Mouse (Mus musculus): Measurements from ENCODE around the gene Sema4c. TPM values are rescaled to one million over a fixed set of nuclear protein-coding genes. Genes with fewer than 3 reads are reported as not detected.

Gene Sema4c
- polyA plus RNA-seq (2012; ENCODE audit: insufficient read depth, insufficient read length, missing spikeins), result 4.1 and 6.7 TPM in 2 replicates

DNA sequence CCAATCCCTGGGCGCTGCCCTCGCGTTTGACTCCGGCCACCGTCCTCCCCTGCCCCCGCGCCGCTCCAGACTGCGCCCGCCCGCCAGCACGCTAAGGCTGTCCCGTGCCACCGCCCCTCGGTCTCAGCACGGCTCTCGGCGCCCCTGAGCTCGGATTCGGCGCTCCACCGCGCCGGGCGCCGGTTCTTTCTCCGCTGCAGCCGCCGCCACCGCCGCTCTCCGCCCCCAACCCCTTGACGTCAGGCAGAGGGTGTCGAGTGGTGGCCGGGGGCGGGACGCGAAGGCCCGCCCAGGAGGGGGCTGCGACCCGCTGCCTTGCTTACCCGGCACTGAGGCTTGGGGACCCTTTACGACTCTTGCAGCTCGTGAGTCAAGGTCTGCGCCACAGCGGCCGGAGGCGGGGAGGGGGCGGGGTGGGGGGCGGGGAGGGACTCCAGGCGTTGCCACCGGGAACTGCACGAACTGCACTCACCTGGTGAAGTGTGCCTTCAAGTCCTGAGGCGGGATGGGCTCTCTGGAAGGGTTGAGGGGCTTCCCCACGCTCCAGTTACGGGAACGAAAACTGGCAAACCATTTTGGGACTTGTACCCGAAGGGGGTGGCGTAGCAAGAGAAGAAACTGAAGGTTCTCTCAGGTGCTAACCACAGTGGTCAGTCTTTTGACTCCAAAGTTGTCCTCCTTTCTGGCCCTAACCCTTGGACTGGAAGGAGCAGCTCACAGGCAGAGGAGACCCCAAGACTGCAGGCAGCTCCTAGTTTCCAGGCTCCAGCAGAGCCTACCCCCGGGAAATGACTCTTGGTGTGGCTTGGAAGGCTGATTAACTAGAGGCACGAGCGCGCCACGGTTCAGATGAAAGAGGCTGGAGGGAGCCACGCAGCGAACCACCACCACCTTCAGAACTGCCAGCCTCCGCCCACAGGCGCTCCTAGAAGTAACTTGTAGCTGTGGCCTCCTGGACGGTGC, at the start of gene Sema4c:
Sema4c (minus strand) TSS at position 319 of the 963 bp plus-strand sequence.
- peak within 1 kb of the TSS; percentile 97 for H3K27ac ChIP-seq (replicated peaks; ENCODE audit: low read depth, low read length)
- peaks cover 29% of the 10 kb centered on the region for H3K4me1 ChIP-seq (ENCODE audit: control insufficient read depth, insufficient read depth, insufficient read length, low read length)
- H3K4me3 ChIP-seq (ENCODE audit: insufficient read depth, low read depth, low read length), result peak within 1 kb of the TSS; percentile 94

DNA sequence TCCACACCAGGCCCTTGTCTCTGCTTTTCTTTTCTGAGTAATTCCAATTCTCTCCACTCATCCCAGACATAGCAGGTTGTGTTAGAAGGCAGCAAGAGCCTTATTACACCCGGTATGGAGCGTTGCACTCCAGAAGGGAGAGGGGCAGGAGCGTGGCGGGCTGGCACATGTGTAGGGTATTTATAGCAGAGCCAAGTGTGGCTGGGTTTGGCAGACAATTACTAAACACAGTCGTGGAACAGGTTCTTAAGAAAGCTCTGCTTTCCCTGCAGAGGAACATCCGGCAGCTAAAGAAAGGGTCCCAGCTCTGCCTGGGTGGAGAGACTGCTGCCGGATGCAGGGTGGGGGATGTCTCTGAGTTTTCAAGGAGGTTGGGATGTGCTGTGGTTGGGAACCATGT, 48.8 kb upstream of the Sema4c start:
- Histone ChIP-seq H3K4me1 (ENCODE audit: control insufficient read depth, insufficient read depth, insufficient read length, low read length) (peaks cover 8% of the 10 kb centered on the region; the same call in 1 of the 2 replicates), H3K4me3 (ENCODE audit: insufficient read depth, low read depth, low read length) (no peak overlapping the region), H3K27ac (replicated peaks; ENCODE audit: low read depth, low read length) (no peak overlapping the region)

DNA sequence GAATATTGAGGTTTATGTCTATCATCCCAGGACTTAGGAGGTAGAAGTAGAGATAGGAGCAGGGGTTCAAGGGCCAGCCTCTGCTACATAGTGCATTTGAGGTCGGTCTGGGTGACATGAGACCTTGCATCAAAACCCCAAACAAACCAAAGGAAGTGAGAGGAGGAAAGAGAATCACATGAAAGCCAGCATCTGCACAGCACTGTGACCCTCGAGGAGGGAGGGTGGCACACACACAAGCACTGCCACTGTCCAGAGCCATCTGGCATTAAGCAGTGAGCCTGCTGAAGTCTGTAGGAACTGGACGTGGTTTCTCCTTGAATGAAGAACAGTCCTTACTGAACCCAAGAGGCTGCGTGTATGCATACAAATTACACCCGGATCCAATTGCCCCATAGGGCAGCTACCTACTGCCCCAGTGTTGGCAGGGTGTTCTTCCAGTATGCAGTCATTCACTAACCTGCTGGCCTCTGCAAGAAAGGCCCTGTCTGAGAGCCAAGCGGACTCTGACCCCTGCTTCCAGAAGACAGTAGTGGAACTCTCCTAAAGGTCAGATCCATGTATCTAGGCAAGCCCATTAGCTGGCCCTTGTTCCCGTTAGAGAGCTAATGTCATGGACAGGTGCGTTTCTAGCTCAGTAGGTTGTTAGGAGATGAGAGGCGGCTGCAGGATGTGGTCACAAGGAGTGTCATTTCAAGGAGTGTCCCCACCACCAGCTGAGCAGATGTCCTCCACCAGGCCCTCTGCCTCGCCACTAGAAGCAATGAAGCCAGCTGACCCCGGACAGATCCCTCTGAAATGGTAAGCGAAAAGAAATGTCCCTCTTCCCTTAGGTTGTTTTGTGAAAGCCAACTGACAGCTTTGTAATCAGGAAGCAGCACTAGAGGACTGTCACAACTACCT, 46.4 kb upstream of the Sema4c start:
- Histone ChIP-seq H3K4me3 (ENCODE audit: insufficient read depth, low read depth, low read length) (no peak overlapping the region), H3K4me1 (ENCODE audit: control insufficient read depth, insufficient read depth, insufficient read length, low read length) (peaks cover 3% of the 10 kb centered on the region; the same call in 1 of the 2 replicates), H3K27ac (replicated peaks; ENCODE audit: low read depth, low read length) (no peak overlapping the region)

DNA sequence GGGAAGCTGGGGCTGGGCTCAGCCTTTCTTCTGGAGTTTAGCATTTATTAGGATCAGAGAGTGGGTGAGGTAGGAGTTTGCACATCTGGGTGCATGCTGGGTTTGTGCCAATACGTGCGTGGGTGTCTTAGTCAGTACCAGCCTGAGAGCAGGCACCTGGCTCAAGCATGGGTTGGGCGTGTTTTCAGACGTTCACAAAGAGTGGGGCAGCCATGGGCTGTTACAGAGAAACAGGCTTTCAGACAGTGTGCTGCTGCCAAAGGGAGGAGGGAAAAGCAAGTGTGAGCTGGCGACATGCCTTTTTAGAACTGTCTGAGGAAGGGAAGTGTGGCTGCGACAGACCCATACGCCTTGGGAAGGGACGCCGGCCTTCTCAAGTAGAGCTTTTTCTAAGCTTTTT, 45.2 kb upstream of the Sema4c start:
- H3K27ac ChIP-seq (replicated peaks; ENCODE audit: low read depth, low read length), result no peak overlapping the region

DNA sequence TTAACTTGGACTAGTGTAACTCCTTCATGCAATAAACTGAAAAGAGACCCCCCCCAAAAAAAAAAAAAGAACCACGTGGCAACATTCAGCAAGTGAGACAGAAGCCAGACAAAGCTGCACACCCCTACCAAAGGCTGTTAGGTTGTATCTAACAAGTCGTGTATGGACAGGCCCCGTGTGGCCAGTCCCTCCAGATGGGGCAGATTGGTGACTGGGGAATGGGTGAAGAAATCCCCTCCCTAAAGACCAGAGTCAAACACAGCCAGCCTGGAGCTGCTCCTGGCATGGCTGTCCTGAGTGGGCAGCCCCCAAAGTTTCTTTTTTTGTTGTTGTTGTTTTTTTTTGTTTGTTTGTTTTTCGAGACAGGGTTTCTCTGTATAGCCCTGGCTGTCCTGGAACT, 44.1 kb upstream of the Sema4c start:
- H3K4me1 ChIP-seq (ENCODE audit: control insufficient read depth, insufficient read depth, insufficient read length, low read length), result peaks cover 3% of the 10 kb centered on the region; the same call in 1 of the 2 replicates
- H3K4me3 ChIP-seq (ENCODE audit: insufficient read depth, low read depth, low read length), result no peak overlapping the region
- no peak overlapping the region for H3K27ac ChIP-seq (replicated peaks; ENCODE audit: low read depth, low read length)

More for the DNA sequence above, 45.2 kb upstream of the Sema4c start:
- Histone ChIP-seq H3K4me1 (ENCODE audit: control insufficient read depth, insufficient read depth, insufficient read length, low read length) (peaks cover 3% of the 10 kb centered on the region; the same call in 1 of the 2 replicates), H3K4me3 (ENCODE audit: insufficient read depth, low read depth, low read length) (no peak overlapping the region)

DNA sequence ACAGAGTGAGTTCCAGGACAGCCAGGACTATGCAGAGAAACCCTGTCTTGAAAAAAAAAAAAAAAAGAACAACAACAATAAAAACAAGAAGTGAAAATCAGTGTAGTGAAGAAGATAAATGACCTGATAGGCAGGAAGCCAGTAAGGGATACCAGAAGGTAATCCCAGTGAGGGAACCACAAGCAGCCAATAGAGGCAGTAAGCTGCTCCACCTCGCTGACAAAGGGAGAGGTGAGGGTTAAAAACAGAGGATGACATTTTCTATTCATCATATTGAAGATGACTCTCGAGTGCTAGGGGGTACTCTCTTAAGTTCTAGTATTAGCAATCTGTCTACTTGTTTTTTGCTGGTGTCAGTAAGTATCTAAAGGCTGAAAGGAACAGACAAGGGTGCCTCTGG, 40.3 kb upstream of the Sema4c start:
- Histone ChIP-seq H3K27ac (replicated peaks; ENCODE audit: low read depth, low read length) (no peak overlapping the region), H3K4me3 (ENCODE audit: insufficient read depth, low read depth, low read length) (no peak overlapping the region), H3K4me1 (ENCODE audit: control insufficient read depth, insufficient read depth, insufficient read length, low read length) (peaks cover 8% of the 10 kb centered on the region)

DNA sequence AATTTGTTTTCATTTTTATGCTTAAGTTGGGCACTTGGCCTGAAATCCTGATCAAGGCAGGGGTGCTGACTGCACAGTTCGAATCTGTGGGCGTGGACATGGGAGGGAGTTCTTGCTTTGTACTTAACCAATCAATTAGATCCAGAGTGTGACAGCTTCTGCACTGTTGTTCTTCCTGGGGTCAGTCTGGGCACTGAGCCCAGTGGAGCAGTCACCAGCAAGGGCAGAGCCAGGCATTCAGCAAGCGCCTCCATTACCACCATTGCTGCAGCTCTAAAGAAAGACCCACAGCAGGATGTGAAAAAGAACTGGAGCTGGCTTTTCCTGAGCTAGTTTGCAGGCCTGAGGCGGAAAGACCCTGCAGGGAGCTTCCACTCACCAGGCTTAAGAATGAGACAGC, 38.0 kb upstream of the Sema4c start:
- H3K27ac ChIP-seq (replicated peaks; ENCODE audit: low read depth, low read length), result no peak overlapping the region
- peaks cover 5% of the 10 kb centered on the region for H3K4me1 ChIP-seq (ENCODE audit: control insufficient read depth, insufficient read depth, insufficient read length, low read length)

DNA sequence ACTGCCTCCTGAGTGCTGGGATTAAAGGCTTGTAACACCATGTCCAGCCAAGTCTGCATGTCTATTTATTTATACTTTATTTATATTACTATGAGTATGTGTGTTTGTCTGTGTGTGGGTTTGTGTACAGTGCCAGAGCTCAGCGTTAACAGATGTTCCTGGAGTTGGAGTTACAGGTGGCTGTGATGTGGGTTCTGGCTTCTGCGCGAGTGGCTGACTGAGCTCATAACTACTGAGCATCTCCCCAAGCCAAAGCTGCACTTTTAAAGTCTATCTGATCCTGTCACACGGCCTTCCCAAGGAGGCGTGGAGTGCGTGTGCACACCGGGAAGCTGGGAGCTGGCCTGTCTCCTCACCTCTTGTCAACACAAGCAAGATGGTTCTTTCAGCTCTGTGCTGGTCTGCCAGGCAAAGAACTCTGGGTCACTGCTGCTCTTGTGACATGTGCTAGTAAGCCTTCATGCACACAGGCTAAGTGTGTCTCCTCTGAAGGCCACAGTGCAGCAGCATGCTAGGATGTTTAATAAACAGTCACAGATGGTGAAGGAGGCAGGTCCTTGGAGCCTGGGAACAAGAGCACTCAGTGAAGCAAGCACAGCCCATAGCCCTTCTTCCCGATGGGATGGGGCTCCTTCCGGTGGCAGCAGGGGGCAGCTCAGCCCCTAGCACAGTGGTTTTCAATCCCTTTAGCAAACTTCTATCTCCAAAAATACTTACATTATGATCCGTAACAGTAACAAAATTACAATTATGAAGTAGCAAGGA, 37.2 kb upstream of the Sema4c start:
- 0 out of 2 replicates have a peak overlapping the region, but pooled peaks have one; percentile 16 for H3K27ac ChIP-seq (replicated peaks; ENCODE audit: low read depth, low read length)
- H3K4me3 ChIP-seq (ENCODE audit: insufficient read depth, low read depth, low read length), result no peak overlapping the region
- peaks cover 5% of the 10 kb centered on the region for H3K4me1 ChIP-seq (ENCODE audit: control insufficient read depth, insufficient read depth, insufficient read length, low read length)

More for the DNA sequence above, 38.0 kb upstream of the Sema4c start:
- H3K4me3 ChIP-seq (ENCODE audit: insufficient read depth, low read depth, low read length), result no peak overlapping the region

DNA sequence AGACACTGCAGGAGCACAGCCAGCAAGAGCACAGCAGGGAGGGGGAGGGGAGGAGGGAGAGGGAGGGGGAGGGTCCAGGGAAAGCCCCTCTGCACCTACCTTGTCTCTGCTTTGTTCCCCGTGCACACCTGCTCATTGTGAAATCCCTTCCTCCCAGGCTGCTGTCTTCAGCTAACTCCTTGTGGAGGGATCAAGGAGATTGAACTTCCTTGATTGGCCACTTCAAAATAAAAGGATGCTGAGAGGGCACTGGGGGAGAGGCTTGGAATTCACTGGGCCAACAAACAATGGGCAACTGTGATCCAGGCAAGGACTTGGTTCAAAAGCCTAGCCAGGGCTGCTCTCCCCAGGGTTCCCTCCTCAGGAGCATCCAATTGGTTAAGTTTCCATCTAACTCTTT, 35.0 kb upstream of the Sema4c start:
- no peak overlapping the region for H3K4me3 ChIP-seq (ENCODE audit: insufficient read depth, low read depth, low read length)
- H3K27ac ChIP-seq (replicated peaks; ENCODE audit: low read depth, low read length), result no peak overlapping the region
- H3K4me1 ChIP-seq (ENCODE audit: control insufficient read depth, insufficient read depth, insufficient read length, low read length), result peaks cover 21% of the 10 kb centered on the region

DNA sequence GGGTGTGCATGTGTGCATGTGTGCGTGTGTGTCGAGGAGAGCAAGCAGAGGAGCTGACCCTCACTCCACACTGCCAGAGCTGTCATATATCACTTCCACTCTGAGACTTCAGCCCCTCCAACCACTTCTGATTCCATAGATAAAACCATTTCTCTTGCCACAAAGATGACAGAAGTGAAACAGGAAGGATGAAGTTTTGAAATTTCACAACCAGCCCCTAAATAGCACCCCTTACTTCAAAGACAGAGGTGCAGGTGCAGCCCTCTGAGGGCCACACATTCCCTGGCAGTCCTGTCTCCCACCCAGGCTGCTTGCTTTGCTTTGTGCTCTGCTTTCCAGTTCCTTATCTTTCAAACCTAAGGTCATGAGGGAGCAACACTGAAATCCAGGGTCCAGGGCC, 33.3 kb upstream of the Sema4c start:
- Histone ChIP-seq H3K27ac (replicated peaks; ENCODE audit: low read depth, low read length) (no peak overlapping the region), H3K4me1 (ENCODE audit: control insufficient read depth, insufficient read depth, insufficient read length, low read length) (peaks cover 21% of the 10 kb centered on the region), H3K4me3 (ENCODE audit: insufficient read depth, low read depth, low read length) (no peak overlapping the region)

DNA sequence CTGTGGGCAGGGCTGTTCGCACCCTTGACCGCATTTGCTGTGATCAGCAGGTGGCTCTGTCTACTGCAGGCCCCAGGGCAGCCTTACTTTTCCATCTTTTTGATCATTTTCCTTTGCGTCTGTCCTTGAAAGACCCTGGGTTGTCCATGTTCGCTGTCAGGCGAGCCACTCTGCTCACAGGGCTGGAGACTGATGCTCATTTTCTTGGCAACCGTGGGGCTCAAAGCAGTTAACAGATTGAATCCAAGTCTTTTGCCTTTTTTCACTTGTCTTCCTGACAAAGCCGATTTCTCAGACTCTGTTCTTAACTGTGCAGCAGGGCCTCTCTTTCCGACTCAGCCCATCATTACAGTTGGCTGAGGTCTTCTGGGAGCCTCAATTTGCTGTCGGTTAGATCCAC, 32.5 kb upstream of the Sema4c start:
- H3K27ac ChIP-seq (replicated peaks; ENCODE audit: low read depth, low read length), result no peak overlapping the region
- H3K4me1 ChIP-seq (ENCODE audit: control insufficient read depth, insufficient read depth, insufficient read length, low read length), result peaks cover 16% of the 10 kb centered on the region
- H3K4me3 ChIP-seq (ENCODE audit: insufficient read depth, low read depth, low read length), result no peak overlapping the region

DNA sequence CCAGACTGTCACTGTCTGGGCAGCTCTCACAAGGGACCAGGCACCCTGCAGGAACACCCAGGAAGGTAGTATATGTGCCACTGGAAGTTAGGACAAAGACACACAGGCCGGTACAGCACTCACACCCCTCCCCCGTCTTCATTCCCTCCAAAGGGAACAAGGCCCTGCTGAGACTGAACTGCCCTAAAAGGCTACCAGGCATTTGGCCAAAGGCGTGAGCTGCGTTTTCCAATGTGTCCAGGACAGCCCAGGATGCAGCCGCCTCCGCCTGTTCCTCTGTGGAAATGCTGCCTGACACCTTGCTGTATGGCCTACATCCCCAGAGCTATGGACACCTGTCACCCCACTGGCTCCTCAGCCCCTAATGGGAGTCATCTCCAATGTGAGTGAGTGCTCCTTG, 31.3 kb upstream of the Sema4c start:
- peaks cover 16% of the 10 kb centered on the region for H3K4me1 ChIP-seq (ENCODE audit: control insufficient read depth, insufficient read depth, insufficient read length, low read length)
- H3K4me3 ChIP-seq (ENCODE audit: insufficient read depth, low read depth, low read length), result no peak overlapping the region
- peak overlapping the region; percentile 92 for H3K27ac ChIP-seq (replicated peaks; ENCODE audit: low read depth, low read length)

DNA sequence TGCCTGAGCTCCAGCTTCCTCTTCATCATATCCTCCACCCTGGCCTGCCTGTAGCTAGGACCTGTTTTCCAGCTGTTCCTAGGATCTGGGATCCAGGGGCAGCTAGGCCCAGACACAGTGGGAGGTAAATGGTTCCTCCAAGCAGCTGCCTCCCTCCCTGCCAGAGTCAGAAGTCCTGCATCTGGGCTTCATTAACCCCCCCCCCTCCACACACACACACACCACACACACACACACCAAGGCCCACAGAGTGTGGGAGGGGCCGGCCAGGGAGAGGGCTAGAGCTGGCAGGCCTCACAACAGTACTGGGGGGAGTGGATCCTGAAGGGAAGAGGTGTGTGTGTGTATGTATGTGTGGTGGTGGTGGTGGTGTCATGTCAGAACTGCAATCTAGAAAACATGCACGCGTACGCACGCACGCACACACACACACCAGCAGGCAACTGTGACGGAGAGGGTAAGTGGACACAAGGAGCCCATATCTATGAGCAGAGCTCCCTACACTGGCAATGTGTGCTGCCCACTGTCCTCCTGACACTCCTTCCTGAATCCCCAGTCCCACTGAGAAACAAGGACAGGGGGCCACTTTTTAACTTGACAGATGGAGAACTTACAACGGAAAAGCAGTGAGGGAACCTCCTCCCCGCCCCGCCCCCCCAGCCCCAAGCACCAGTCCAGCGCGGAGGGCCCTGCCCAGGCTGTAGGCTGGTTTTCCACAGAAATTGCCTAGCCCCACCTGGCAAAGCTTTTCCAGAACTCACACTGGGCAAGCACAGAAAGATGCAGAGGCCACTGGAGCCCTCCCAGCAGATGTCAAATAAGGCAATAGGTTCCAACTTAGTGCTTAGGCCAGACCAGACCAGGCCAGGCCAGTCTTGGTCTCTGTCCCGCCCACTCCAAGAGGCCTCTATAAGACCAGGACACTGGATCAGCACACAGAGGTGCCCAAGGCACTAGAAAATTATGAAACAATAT, 30.6 kb upstream of the Sema4c start:
- H3K27ac ChIP-seq (replicated peaks; ENCODE audit: low read depth, low read length), result peak overlapping the region; percentile 92
- peaks cover 16% of the 10 kb centered on the region for H3K4me1 ChIP-seq (ENCODE audit: control insufficient read depth, insufficient read depth, insufficient read length, low read length)
- H3K4me3 ChIP-seq (ENCODE audit: insufficient read depth, low read depth, low read length), result peak overlapping the region; percentile 9; the same call in 1 of the 2 replicates

Data from brown adipose tissue, adult 24 weeks (tissue).